Mouse (Mus musculus): ENCODE data around the gene Mdm2. TPM values are rescaled to one million over a fixed set of nuclear protein-coding genes. Genes with fewer than 3 reads are reported as not detected.
A peak's percentile ranks its signal among the peaks of the same experiment; 100 is the strongest.

The Mdm2 gene
- total RNA-seq, 4 experiments from 2014 or later = 47.6 to 55.1 (median 50.9) TPM

DNA sequence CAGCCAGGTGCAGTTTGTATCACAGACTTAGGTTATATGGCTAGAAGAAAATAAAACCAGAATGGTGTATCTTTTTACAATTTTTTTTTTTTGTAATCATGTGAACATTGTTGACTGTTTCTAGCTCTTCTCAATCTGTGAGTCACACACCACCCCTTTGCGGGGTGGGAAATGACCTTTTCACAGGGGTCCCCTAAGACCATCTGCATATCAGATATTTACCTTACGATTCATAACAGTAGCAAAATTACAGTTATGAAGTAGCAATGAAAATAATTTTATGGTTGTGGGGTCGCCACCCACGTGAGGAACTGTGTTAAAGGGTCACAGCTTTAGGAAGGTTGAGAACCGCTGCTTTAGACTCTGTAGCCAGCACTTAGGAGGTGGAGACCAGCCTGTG is 39.8 kb downstream of the Mdm2 start:
- no peak for DNase-seq (ENCODE audit: low spot score)

DNA sequence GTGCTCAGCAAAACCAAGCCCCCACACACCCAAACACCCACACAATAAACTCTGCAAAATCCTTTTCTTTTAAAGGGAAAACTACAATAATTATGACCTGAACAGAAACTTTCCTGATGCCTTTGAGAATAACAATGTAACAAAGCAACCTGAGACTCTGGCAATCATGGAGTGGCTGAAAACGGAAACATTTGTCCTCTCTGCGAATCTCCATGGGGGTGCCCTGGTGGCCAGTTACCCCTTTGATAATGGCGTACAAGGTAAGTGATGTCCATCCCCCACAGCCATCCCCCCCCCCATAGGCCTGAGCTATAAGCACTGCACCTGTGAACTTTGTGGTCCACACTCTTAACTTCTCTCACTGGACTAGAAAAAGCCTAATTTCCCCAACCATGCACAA is 40.5 kb downstream of the Mdm2 start:
- no peak for DNase-seq (ENCODE audit: low spot score)

DNA sequence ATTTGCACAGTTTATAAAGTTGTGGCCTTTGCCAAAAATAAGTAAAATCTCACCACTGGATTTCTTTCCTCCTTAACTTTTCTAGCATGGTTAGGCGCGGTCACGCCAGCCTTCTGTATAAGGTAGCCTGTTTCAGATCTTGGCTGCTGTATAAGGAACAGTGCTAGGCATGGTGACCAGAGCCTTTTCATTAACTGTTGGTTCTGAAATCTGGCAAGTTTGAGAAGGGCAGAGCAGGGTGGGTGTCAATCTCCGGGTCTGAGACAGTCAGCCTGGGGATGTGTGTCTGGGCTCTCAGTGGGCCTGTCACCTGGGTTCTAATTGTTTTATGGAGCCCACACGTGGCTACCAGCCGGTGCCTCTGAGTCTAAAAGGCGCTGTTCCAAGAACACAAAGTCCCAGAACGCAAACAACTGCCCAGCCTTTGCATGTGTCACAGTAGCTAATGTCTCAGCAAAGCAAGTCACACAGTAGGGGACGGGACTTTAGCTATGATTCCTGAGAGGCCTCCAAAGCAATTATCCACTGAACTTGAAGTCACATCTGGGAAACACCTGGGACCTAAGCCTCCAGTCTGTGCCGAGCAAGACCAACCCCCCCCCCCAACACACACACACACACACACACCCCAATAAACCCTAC is 41.0 kb downstream of the Mdm2 start:
- DNase-seq (ENCODE audit: low spot score) = no peak

DNA sequence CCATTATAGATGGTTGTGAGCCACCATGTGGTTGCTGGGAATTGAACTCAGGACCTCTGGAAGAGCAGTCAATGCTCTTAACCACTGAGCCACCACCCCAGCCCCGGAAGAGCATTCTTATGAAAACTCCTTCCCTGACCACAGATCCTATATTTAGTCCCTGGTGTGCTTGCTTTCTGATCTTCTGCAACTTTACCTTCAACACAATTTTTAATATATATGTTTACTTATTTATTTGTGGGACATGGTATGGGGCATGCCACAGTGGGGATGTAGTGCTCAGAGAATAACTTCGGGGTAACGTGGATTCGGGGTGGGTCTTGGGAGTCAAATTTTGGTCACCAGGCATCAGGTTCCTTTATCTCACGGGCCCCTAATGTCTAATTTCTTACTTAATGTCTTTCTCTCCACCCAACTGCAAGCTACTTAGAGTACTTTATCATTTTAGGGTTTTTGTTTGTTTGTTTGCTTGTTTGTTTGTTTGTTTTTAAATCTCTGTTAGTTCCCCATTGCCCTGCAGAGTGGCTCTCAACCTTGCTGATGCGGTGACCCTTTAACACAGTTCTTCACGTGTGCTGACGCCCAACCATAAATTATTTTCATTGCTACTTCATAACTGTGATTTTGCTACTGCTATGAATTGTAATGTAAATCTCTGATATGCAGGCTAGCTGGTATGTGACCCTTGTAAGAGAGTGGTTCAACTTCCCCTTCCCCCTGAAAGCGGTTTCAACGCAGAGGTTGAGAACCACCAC is 41.8 kb downstream of the Mdm2 start:
- no peak for DNase-seq (ENCODE audit: low spot score)

DNA sequence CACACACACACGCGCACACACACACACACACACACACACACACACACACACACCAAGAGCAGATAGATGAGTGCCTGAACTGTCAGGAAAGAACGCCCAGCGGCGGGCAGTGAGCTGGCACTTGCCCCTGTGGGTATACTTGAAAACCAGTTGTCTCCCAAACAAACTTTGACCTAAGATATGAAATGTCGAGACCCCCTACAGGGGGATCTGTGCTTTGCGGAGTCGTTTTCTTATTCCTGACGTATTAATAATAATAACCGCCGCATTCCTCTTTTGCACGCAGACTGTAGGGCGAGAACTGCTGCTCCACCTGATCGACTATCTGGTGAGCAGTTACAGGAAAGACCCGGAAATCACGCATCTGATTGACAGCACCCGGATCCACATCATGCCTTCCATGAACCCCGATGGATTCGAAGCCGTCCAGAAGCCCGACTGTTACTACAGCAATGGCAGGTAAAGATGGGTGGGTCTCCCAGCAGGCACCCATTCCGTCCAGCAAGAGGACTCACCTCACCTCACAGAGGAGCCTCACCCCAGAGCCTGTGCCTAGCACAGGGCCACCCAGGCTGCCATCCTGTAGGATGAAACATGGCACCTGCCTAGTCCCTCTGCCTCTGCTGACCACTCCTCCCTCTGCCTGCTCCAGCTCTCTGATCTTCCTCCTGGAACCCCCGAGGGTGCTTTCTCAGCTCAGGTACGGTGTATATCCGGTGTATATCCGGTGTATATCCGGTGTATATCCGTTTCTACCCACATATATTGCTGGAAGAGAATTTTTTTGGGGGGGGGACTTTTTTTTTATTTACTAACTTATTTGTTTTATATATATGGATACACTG is 42.7 kb downstream of the Mdm2 start:
- no peak for DNase-seq (ENCODE audit: low spot score)

DNA sequence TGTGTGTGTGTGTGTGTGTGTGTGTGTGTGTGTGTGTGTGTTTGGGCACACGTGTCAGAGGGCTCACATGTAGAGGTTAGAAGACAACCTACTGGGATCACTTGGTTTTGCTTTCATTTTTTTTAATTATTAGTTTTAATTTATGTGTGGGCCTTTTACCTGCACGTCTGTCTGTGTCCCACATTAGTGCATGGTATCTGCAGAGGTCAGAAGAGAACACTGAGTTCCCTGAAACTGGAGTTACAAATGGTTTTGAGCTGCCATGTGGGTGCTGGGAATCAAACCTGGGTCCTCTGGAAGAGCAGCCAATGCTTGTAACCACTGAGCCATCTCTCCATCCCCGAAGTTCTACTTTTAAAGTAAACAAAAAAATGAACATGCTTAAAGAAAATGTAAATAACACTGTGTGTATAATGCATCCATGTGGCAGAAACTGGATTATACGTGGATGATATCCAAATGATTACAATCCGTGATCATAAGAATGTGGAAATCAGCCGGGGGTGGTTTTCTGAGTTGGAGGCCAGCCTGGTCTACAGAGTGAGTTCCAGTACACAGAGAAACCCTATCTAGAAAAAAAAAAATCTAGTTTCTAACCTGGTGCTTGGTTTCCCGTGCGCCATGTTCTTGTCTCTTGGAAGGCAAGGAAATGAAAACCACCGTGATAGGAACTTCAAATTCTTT is 43.5 kb downstream of the Mdm2 start:
- DNase-seq (ENCODE audit: low spot score) = no peak

DNA sequence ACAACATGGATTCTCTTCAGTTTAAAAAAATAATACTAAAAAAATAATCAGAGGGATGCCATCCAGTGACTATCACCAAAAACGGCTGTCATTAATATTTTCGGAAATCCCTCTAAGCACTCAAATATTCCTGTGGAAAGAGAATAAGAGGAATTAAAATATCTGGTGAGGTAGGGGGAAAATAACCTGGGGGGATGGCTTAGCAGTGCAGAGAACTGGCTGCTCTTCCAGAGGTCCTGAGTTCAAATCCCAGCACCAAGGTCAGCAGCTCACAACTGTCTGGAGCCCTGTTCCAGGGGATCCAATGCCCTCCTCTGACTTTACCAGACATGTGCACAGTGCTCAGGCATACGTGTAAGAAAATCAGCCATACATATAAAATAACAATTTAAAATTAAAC is 44.2 kb downstream of the Mdm2 start:
- DNase-seq (ENCODE audit: low spot score) = no peak

DNA sequence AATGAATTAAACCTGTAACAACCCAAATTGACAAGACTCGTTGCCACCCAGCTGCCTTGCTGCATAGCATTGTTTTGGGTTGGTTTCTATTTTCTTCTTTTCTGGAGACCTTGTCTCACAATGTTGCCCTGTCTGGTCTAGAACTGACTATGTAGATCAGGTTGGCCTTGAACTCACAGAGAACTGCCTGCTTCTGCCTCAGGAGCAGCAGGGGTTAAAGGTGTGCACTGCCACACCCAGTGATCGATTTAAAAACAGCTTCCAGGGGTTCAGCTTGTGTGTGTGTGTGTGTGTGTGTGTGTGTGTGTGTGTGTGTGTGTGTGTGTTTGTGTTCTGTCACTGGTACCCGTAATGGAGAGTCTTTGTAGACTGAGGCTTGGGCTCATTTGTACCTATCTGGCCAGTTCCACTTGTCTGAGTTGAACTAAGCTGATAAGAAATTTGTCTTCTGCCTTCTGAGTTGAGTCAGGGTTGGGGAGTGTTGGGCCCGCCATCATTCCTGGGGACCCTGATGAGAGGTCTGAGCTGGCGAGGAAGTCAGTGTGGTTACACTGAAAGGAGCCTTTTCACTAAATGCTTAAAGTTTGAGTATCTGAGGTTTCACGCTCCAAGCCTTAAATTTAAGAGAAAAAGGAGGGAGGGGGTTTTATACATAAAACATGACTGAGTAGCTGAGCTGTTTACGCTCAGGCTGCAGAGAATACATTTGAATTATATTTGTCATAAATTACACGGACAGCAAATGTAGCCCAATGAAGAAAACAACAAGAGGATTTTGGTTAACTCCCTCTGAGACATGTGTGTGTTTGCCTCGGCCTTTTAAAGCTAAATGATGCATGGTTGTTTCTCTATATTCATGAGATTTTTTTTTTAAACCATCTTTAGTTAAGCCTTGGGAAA is 44.9 kb downstream of the Mdm2 start:
- DNase-seq (ENCODE audit: low spot score) = no peak

DNA sequence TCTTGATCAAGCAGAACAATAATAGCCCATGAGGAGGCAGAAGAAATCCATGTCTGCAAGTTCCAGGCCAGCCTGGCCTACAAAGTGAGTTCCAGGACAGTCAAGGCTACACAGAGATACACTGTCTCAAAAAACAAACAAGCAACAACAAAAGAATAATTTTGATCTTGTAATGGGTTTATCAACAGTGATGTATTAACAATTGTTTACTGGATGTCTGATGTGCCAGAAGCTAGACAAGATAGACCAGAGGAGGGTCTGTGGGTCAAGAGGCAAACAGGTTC is 45.7 kb downstream of the Mdm2 start:
- DNase-seq (ENCODE audit: low spot score) = no peak

DNA sequence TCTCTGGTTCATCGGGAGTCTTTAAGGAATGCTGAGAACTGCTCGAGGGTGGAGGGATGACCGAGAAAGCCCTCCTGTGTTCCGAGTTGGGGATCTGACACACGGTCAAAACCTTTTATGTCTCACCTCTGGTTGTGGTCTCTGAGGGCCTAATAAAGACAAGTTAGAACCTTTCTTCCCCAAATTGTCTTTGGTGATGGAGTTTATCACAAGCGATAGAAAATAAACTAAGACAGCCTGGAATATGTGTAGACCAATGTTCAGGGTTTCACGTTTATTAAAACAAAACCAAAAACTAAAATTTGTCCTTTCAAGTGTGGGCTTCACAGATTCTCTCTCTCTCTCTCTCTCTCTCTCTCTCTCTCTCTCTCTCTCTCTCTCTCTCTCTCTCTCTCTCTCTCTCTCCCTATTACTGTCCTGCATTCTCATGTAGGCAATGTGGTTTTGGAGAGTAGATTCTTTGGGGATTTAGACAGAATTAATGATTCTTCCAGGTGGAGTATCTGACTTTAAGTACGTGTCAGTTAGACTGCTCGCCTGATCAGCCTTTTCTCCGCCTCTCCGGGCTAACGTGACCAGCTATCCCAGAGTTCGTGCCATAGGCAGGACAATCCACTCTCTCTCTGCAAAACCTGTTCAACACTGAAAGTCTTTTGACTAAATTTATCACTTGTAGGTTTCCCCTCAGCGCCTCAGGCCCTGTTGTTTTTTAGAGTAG is 46.2 kb downstream of the Mdm2 start:
- no peak for DNase-seq (ENCODE audit: low spot score)

DNA sequence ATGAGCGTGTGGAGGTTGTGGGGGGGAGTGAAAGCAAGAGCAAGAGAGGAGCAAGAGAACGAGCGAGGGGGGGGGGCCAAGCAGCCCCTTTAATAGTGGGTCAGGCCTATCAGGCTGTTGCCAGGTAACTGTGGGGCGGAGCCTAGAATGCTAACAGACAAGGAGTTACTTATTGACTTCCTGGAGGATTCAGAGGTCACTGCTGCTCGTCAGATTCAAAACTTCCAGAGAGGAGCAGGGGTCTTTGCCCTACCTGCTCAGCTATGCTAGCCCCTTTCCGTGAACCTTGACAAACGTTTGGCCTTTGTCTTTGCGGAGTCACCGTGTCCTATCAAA is 46.7 kb downstream of the Mdm2 start:
- no peak for DNase-seq (ENCODE audit: low spot score)

DNA sequence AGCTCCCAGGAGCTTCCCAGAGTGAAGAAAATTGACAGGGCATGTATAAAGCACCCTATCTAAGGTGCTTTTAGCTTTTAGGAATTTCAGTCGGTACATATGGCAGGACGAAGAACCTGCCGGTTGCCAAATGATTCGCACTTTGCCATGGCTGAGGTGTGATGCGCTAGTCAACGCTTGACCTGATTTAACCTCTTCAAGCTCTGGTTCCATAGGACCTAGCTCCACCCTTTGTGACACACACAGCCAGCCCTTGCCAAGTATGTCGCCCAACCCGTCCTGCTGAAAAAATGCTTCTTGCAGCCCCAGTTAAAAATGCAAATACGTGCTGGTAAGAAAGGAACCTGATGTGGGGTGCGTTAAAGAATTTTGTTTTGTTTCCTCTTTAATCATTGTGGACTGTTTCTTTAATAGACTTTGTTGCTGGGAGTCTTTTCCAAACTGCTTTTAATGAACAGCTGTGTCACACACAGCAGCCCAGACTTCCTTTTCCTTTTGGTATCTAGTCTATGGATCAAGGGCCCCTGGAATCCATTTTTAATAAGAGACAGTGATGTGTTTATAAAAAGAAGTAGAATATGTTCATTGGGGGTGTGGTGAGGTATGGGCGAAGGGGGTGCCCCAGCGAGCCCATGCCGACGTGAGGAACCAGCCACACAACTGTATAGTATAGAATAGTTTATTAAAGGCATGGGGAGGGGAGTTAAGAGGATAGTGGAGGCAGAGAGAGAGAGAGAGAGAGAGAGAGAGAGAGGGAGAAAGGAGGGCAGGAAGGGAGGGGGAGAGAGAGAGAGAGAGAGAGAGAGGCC is 47.3 kb downstream of the Mdm2 start:
- DNase-seq (ENCODE audit: low spot score) = no peak

DNA sequence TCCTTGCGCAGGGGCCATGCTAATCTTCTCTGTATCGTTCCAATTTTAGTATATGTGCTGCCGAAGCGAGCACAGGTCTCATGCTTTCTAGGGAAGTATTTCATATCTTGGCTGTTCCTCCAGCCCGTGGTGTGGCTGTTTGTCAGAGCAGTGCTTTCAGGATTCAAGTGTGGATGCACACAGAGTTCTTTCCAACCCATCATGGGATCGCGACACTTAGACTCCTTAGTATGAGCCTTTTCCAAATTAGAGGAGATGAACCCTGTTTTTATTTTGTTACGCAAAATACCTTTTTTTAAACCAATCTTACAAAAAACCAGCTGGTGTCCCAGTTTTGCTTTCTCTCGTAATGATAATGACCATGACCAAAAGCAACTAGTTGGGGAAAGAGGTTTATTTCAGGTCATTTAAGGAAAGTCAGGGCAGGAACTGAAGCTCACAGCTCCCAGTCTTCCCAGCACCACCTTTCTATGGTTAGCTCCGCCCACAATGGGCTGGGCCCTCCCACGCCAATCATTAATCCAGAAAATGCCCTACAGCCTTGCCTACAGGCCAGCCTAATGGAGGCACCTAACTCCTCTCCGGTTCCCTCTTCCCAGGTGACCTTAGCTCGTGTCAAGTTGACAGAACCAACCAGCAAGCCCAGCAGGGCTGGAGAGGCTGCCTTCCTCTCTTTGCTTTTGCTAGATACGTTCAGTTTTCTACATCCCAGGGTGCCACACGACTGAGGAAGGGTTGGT is 48.1 kb downstream of the Mdm2 start:
- DNase-seq (ENCODE audit: low spot score) = no peak

DNA sequence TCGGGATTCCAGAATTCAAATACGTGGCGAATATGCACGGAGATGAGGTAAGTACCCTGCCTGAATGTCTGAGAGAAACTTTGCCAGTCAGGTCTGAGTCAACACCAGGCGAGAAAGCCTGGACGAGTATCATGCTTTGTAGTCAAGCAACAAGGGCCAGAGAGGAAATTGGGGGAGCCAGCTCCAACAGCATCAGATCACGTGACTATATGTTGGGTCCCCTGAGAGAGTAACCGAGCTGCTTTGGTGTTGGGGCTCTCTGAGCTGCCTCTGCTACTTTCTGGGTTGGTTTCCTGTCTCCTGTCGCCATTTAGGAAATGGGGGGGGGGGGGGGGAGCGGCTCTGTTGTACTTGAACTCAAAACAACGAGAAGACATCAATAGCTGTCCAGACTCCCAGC is 50.7 kb downstream of the Mdm2 start:
- peak; percentile 44 for DNase-seq (ENCODE audit: low spot score)

DNA sequence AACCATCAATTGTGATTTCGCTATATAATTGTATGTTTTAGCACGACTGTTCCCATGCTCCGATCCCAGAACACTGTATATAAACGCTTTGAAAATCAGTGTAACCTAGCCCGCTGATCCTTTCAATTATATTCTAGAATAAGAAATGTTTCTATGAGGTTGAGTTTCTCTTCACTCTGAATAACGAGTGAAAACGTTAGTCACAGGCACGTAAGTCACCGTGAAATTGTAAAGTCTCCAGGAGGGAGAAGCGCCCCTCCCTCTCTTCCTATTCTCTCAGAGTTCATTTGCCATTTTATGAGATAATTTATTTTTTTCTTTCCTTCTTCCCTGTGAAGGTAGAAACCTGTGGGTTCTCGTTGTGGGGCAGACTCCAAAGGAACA is 51.1 kb downstream of the Mdm2 start:
- no peak for DNase-seq (ENCODE audit: low spot score)

DNA sequence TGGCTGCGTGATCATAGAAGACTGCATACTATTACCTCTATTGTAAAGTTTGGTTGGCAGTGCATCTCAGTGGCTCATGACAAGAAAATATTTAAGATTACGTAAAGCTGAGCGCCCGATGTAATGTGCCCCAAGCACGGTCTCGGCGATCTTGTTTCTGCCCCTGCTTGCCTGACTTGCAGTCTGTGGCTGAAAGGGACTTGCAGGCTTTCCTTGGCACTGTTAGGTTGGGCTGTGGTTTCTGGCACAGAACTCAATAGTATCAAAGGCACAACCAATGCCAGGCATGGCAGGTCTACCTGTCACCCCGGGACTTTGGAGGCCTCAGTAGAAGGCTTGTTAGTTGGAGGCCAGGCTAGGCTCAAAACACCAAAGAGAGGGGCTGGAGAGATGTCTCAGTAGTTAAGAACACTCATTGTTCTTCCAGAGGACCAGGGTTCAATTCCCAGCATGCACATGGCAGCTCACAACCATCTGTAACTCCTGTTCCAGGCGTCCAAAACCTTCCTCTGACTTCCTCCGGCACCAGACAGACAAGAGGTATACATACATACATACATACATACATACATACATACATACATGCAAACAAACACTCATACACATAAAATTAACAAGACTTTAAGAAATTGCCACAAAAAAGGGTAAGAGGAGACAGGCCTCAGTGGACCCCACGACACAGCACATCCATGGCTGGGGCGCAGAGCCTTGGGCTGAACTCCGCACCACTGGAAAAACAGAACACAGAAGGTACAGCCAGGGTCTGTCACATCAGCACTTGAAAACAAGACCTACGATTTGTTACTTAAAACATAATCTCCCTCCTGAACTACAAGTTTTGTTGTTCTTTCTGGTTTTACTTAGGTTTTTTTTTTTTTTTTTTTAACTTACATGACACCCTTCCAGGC is 51.8 kb downstream of the Mdm2 start:
- DNase-seq (ENCODE audit: low spot score) = no peak

DNA sequence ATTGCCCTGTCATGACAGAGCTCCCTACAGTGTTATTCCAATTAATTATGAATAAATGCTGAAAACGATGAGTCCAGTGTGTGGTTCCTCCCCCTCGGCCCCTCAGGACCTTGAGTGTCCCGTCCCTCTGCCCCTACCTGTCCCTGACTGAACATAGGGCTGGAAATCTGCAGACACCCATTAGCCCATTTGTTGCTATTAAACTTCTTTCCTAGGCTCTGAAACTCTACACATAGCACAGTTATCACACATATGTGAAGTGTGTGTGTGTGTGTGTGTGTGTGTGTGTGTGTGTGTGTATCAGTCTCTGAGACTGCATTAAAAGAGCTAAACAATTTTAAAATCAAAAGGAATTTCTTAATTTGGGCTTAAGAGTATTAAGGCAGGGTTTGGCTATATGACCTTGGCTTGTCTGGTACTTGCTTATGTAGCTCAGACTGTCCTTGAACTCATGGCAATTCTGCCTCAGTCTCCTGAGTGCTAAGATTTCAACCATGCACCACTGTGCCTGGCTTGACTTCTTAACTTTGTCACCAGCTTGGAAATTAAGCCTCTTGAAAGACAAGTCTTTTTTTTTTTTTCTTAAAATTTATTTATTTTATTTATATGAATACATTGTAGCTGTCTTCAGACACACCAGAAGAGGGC is 52.8 kb downstream of the Mdm2 start:
- DNase-seq (ENCODE audit: low spot score) = no peak

All from heart, adult 8-10 months (tissue).